Mouse (Mus musculus): Measurements from ENCODE around the gene Slc25a33.

- no peak for TF ChIP-seq POLR2A (IDR thresholded peaks at IDR 0.05; ENCODE audit: insufficient read depth, low read depth, low read length)
- TF ChIP-seq CTCF (IDR thresholded peaks at IDR 0.05; ENCODE audit: insufficient read depth, low read depth, low read length), result no peak
Measured at GRCm38 (mm10) chr4:149784901-149785300, 10.8 kb upstream of the Slc25a33 start.
